Mouse (Mus musculus) liver, embryonic 11.5 days (tissue): Measurements from ENCODE around the gene Thsd4. TPM values are rescaled to one million over a fixed set of nuclear protein-coding genes. Genes with fewer than 3 reads are reported as not detected.

Experiments
- ATAC-seq: fragments of 200-750 bp; cut with Nextera tagmentation; replicated peaks from 2 replicates; pipeline ENCODE4 v1.8.0; 2017; ENCODE audit warnings: moderate number of reproducible peaks, mild to moderate bottlenecking, moderate TSS enrichment, moderate library complexity; ENCODE audit not compliant: low FRiP score
- DNase-seq: peaks from one replicate; pipeline ENCODE4 v3.0.0-alpha.2; 2017; ENCODE audit warnings: low spot score
- H3K27ac ChIP-seq: fragments of 300-500 bp; sonication (generic); 2 replicates; pipeline ENCODE4 v1.5.1; 2014; ENCODE audit warnings: mild to moderate bottlenecking, low read depth, low read length, control low read depth
- H3K27me3 ChIP-seq: fragments of 300-500 bp; sonication (generic); replicated peaks from 2 replicates; pipeline ENCODE4 v1.6.1; 2014; ENCODE audit warnings: low read length, mixed read lengths; ENCODE audit not compliant: control insufficient read depth, insufficient read depth
- H3K36me3 ChIP-seq: fragments of 300-500 bp; sonication (generic); 2 replicates; pipeline ENCODE4 v1.6.1; 2014; ENCODE audit warnings: mild to moderate bottlenecking, low read length, moderate library complexity, mixed read lengths; ENCODE audit not compliant: control insufficient read depth, insufficient read depth
- H3K4me1 ChIP-seq: fragments of 300-500 bp; sonication (generic); replicated peaks from 2 replicates; pipeline ENCODE4 v1.6.1; 2014; ENCODE audit warnings: low read length, mixed read lengths; ENCODE audit not compliant: control insufficient read depth, insufficient read depth
- H3K4me2 ChIP-seq: fragments of 300-500 bp; sonication (generic); 2 replicates; pipeline ENCODE4 v1.6.1; 2014; ENCODE audit warnings: mild to moderate bottlenecking, control low read depth, moderate library complexity
- H3K4me3 ChIP-seq: fragments of 300-500 bp; sonication (generic); 2 replicates; pipeline ENCODE4 v1.5.1; 2014; ENCODE audit warnings: low read depth, low read length, control low read depth
- H3K9ac ChIP-seq: fragments of 300-500 bp; sonication (generic); 2 replicates; pipeline ENCODE4 v1.6.1; 2014; ENCODE audit warnings: low read depth, low read length, control low read depth
- H3K9me3 ChIP-seq: fragments of 300-500 bp; sonication (generic); 2 replicates; pipeline ENCODE4 v1.6.1; 2016; ENCODE audit warnings: low read length, inconsistent platforms, mixed read lengths; ENCODE audit not compliant: control insufficient read depth
- WGBS: fragments of 180-500 bp; shearing (Covaris S2); extraction: QIAGEN DNeasy Blood & Tissue Kit; methylation state at CpG from one replicate; pipeline ENCODE4 v1.1.7; 2014; 5-methylcytosine and 5-hydroxymethylcytosine counted together
- polyA plus RNA-seq: library from polyadenylated mRNA; unstranded; fragments of >200 nt; fragmentation: Nextera tagmentation; extraction: Ambion mirVana; gene quantifications from 2 replicates; pipeline ENCODE4 v1.2.1, GENCODE M21; 2014

Thsd4 gene
- polyA plus RNA-seq, 1 experiment from 2014 or later = 6.8 TPM

- Histone ChIP-seq H3K4me2 (no peak overlapping the region), H3K9ac (no peak overlapping the region), H3K27ac (no peak overlapping the region), H3K27me3 (no peaks in the 10 kb centered on the region), H3K4me3 (no peak overlapping the region), H3K36me3 (no peaks in the 10 kb centered on the region), H3K9me3 (no peaks in the 10 kb centered on the region), H3K4me1 (peaks cover 14% of the 10 kb centered on the region; the same call in 1 of the 2 replicates)
- WGBS = 55% methylated on average over 14 of the region's 14 CpGs
- DNase-seq (no peak), ATAC-seq (no peak)
Observed at GRCm38 (mm10) chr9:60364166-60364781, 157.6 kb downstream of the Thsd4 start.

- no peak overlapping the region for H3K9ac ChIP-seq
- WGBS = 79% methylated on average over 4 of the region's 4 CpGs
- no peaks in the 10 kb centered on the region for H3K36me3 ChIP-seq
- no peak overlapping the region for H3K4me3 ChIP-seq
- no peak for DNase-seq
- no peak overlapping the region for H3K4me2 ChIP-seq
- H3K27me3 ChIP-seq = no peaks in the 10 kb centered on the region
- no peak for ATAC-seq
- no peaks in the 10 kb centered on the region for H3K9me3 ChIP-seq
- no peaks in the 10 kb centered on the region for H3K4me1 ChIP-seq
- H3K27ac ChIP-seq = no peak overlapping the region
Observed at GRCm38 (mm10) chr9:60352351-60352750, 169.5 kb downstream of the Thsd4 start.

DNA sequence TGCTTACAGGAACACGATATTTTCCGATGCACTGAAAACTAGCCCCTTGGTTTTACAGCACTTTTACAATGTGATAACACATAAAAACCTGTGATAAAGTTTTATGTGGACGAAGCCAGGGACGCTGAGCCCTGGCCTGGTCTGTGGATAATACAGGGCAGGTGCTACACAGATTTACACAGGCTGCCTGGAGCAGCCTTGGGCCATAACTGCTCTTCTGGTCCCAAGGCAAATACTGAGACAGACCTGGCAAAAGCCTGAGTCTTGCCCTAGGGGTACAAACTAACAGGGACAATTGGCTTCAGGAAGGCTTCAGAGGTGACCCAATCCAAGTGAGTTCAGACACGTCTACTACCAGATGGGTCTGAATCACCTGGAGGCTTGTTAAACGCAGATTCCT lies 170.7 kb downstream of the Thsd4 start:
- H3K36me3 ChIP-seq = no peaks in the 10 kb centered on the region
- no peak for ATAC-seq
- H3K4me1 ChIP-seq = no peaks in the 10 kb centered on the region
- 86% methylated on average over 6 of the region's 6 CpGs for WGBS
- no peaks in the 10 kb centered on the region for H3K9me3 ChIP-seq
- DNase-seq = no peak
- no peak overlapping the region for H3K4me2 ChIP-seq
- no peak overlapping the region for H3K4me3 ChIP-seq
- no peak overlapping the region for H3K9ac ChIP-seq
- no peak overlapping the region for H3K27ac ChIP-seq
- no peaks in the 10 kb centered on the region for H3K27me3 ChIP-seq

DNA sequence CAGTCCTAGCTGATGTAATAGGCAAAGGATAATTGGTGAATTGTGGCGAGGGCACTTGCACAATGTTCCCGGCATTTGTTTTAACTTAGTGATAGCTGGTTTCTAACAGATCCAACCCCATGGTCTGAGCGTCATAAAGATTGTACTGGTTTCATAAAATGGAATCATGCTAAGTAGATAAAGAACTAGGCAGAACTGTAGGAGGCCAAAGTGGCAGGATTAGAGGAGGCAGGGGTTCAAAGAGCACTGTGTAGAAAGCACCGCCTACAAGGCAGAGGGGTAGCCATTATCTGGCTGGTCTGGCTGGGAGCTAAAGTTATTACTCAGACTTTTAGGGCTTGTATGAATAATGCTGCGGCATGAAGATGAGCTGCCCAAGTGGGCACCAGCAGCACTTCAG lies 185.7 kb downstream of the Thsd4 start:
- Histone ChIP-seq H3K27me3 (no peaks in the 10 kb centered on the region), H3K4me3 (no peak overlapping the region), H3K9ac (no peak overlapping the region), H3K36me3 (no peaks in the 10 kb centered on the region), H3K9me3 (no peaks in the 10 kb centered on the region), H3K27ac (no peak overlapping the region), H3K4me2 (no peak overlapping the region), H3K4me1 (no peaks in the 10 kb centered on the region)
- ATAC-seq (no peak), DNase-seq (no peak)
- 82% methylated on average over 5 of the region's 5 CpGs for WGBS

DNA sequence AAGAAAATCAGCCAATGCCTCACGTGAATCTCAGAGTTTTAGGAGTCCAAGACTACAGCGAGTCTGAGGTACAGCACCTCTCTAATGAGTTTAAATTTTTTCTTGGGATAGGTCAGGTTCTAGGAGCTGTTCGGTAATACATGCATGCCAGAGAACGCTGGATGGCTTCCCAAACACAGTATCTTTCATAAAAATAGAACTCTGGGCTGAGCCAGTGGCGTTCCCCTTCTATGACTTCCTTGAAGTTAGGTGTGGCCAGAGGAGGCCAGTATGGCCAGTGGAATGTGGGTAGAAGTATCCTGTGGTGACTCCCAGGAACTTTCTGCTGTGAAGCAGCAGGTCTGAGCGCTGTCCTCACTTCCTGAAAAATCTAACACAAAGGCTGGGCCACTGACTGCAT lies 186.4 kb downstream of the Thsd4 start:
- H3K27me3 ChIP-seq = no peaks in the 10 kb centered on the region
- no peaks in the 10 kb centered on the region for H3K9me3 ChIP-seq
- H3K9ac ChIP-seq = no peak overlapping the region
- no peak overlapping the region for H3K4me2 ChIP-seq
- no peak for ATAC-seq
- H3K4me3 ChIP-seq = no peak overlapping the region
- H3K36me3 ChIP-seq = no peaks in the 10 kb centered on the region
- no peaks in the 10 kb centered on the region for H3K4me1 ChIP-seq
- WGBS = 88% methylated on average over 6 of the region's 6 CpGs
- no peak overlapping the region for H3K27ac ChIP-seq
- no peak for DNase-seq

- H3K27me3 ChIP-seq = no peaks in the 10 kb centered on the region
- H3K4me1 ChIP-seq = no peaks in the 10 kb centered on the region
- DNase-seq (no peak), ATAC-seq (no peak)
- H3K9me3 ChIP-seq = no peaks in the 10 kb centered on the region
- H3K36me3 ChIP-seq = no peaks in the 10 kb centered on the region
- WGBS = 69% methylated on average over 4 of the region's 4 CpGs
- H3K27ac ChIP-seq = no peak overlapping the region
- H3K4me3 ChIP-seq = no peak overlapping the region
- H3K4me2 ChIP-seq = no peak overlapping the region
- H3K9ac ChIP-seq = no peak overlapping the region
Observed at GRCm38 (mm10) chr9:60329911-60330310, 191.9 kb downstream of the Thsd4 start.

DNA sequence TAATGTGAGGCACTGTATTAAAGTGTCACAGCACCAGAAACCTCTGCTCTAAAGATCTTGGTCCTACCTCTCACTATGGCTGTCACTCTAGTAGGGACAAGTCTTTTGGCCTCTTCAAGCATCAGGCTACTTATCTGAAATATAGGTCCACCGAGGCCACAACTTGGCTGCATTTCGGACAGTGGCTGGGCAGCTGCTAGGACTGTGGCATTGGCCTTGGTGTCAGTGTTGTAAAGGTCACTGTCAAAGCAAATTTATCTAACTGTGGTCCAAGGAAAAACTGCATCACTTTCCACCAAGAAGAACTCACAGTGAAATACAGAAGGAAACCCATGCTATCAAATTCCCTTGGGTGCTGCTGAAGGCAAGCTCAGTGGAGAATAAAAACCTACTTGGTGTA lies 197.1 kb downstream of the Thsd4 start:
- Histone ChIP-seq H3K9ac (no peak overlapping the region), H3K4me1 (no peaks in the 10 kb centered on the region), H3K36me3 (no peaks in the 10 kb centered on the region), H3K27me3 (no peaks in the 10 kb centered on the region), H3K9me3 (no peaks in the 10 kb centered on the region), H3K4me3 (no peak overlapping the region), H3K4me2 (no peak overlapping the region), H3K27ac (no peak overlapping the region)
- no peak for DNase-seq
- 82% methylated on average over 2 of the region's 2 CpGs for whole genome bisulfite sequencing
- no peak for ATAC-seq

DNA sequence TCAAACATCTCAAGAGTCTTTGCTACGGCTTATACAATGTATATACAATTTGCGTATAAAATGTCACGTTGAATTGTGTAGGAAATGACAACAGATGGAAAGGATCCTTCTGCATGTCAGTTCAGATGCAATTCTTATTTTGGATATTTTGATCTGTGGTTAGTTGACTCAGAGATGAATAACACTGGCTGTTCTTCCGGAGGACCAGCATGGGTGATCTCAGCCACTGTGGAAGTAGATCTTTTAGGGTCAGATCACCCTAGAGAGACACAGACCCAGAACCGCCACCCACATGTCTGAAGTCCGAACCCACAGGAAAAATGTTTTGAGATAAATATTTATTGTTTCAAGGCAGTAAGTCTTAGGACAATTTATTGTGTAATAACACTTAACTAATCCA lies 198.4 kb downstream of the Thsd4 start:
- Histone ChIP-seq H3K9ac (no peak overlapping the region), H3K27me3 (no peaks in the 10 kb centered on the region), H3K4me1 (no peaks in the 10 kb centered on the region), H3K4me3 (no peak overlapping the region), H3K36me3 (no peaks in the 10 kb centered on the region), H3K27ac (no peak overlapping the region), H3K9me3 (no peaks in the 10 kb centered on the region), H3K4me2 (no peak overlapping the region)
- 86% methylated on average over 6 of the region's 6 CpGs for WGBS
- ATAC-seq = no peak
- DNase-seq = no peak

DNA sequence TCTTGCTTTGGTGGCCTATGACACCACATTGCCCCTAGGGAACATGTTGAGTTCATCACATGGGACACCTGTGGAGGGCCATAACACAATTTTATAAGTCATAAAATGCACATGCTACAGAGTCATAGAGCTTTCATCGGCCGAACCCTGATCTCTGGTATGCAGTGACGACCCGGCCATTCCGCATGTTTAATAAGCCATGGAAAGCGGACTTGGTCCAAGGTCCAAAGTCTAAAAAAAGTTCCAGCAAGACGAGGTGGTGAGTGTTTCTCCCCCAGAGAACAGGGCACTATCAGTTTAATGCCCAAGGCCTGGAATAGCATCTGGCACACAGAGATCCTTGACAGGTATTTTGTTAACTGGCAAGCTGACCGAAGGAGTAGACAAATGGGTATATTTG lies 204.6 kb downstream of the Thsd4 start:
- no peaks in the 10 kb centered on the region for H3K27me3 ChIP-seq
- no peak overlapping the region for H3K27ac ChIP-seq
- no peaks in the 10 kb centered on the region for H3K9me3 ChIP-seq
- ATAC-seq (no peak), DNase-seq (no peak)
- no peak overlapping the region for H3K4me3 ChIP-seq
- H3K36me3 ChIP-seq = no peaks in the 10 kb centered on the region
- no peaks in the 10 kb centered on the region for H3K4me1 ChIP-seq
- WGBS = 89% methylated on average over 8 of the region's 8 CpGs
- no peak overlapping the region for H3K9ac ChIP-seq
- H3K4me2 ChIP-seq = no peak overlapping the region
